In genomic region chr4:55297841-55298240, GRCm38 (mm10) we compare ENCODE assay signal across 15 mouse cellular contexts. TPM values are rescaled to one million over a fixed set of nuclear protein-coding genes. Genes with fewer than 3 reads are reported as not detected.
DNase-seq lines count a peak whose midpoint lies in the region.
"Had no signal": no experiment of that assay in that cellular context is flagged by ENCODE, and none has a peak within 500 bp of the region (broad histone marks: within the 10 kb centered on the region; RNA-seq: fewer than 3 reads in every experiment).

No protein-coding gene starts in this region.

- DNase-seq in induced T-regulatory cell, adult 2 months (ENCODE audit: low read depth), result peak; percentile 7
- peak; percentile 71 for DNase-seq in thymus, postnatal 0 days (ENCODE audit: low spot score)
- DNase-seq in thymus, postnatal 25 days, result peak; percentile 27
- DNase-seq in ovary, adult 18-20 months (ENCODE audit: low spot score), result no peak
- no peak for DNase-seq in embryo, embryonic 11 days
- DNase-seq in spleen, adult 12 weeks (ENCODE audit: low spot score), result no peak
- DNase-seq: adrenal gland, adult 2 months; adrenal gland, postnatal 14 days; cerebellum, adult 11 months; cerebellum, adult 2 months; cerebellum, adult 9-11 months; cerebellum, postnatal 25 days; gastrocnemius, postnatal 25 days; heart, adult 2 months; heart, postnatal 14 days had no signal

RNA-seq across cellular contexts. Expression of gene Rad23b, which starts 52.0 kb away (rescaled TPM):
- 63.9 and 68.6 TPM in 2 replicates for polyA plus RNA-seq in thymus, postnatal 0 days (2015; fragmentation: Nextera tagmentation; extraction: Ambion mirVana)

Comparison
In these comparisons a context has a peak if more than half of its experiments do, and no peak if none do; other contexts are left out.
1. DNase-seq: peak in induced T-regulatory cell, adult 2 months (single experiment), thymus, postnatal 0 days (single experiment) and thymus, postnatal 25 days (single experiment); none in ovary, adult 18-20 months (single experiment), embryo, embryonic 11 days (single experiment) and spleen, adult 12 weeks (single experiment).